Mouse (Mus musculus): ENCODE data around the gene Scaf1. TPM values are rescaled to one million over a fixed set of nuclear protein-coding genes. Genes with fewer than 3 reads are reported as not detected.

The Scaf1 gene
- total and polyA plus RNA-seq, 2 experiments from 2014 or later = 45.6 to 77.7 TPM

DNA sequence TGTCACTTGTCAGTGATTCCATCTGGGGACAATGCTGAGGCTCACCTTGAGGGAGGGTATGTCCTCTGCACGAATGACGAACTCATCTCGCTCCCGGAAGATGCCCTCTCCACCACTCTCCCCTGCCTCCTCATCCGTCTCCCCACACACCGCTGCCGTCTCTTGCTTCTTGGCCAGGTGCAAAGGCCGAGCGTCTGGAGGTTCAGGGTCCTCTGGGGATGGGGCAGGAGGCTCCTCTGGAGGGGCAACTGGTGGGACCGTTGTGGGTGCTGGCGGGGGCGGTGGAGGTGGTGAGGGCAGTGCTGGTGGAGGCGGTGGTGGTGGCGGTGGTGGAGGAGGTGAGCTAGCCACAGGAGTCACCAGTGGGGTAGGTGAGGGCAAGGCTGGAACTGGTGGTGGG lies 27.1 kb upstream of the Scaf1 start:
- Histone ChIP-seq H3K9me3 (ENCODE audit: low read length) (no peaks in the 10 kb centered on the region), H3K27me3 (ENCODE audit: insufficient read depth, low read length) (no peaks in the 10 kb centered on the region), H3K4me1 (ENCODE audit: insufficient read depth, low read length) (no peaks in the 10 kb centered on the region), H3K4me3 (ENCODE audit: low read length) (no peak overlapping the region), H3K4me2 (ENCODE audit: low read depth, low read length) (no peak overlapping the region), H3K36me3 (ENCODE audit: insufficient read depth, low read length) (peaks cover 82% of the 10 kb centered on the region), H3K27ac (no peak overlapping the region), H3K9ac (replicated peaks; ENCODE audit: low read length) (no peak overlapping the region)
- ATAC-seq (no peak), DNase-seq (ENCODE audit: low spot score) (no peak)
- 96% methylated on average over 13 of the region's 14 CpGs for WGBS
- TF ChIP-seq CTCF (IDR thresholded peaks at IDR 0.05; ENCODE audit: low read depth) = no peak

- no peak for TF ChIP-seq CTCF (IDR thresholded peaks at IDR 0.05; ENCODE audit: low read depth)
- no peaks in the 10 kb centered on the region for H3K27me3 ChIP-seq (ENCODE audit: insufficient read depth, low read length)
- peaks cover 70% of the 10 kb centered on the region for H3K36me3 ChIP-seq (ENCODE audit: insufficient read depth, low read length)
- no peak overlapping the region for H3K27ac ChIP-seq
- no peaks in the 10 kb centered on the region for H3K4me1 ChIP-seq (ENCODE audit: insufficient read depth, low read length)
- 94% methylated on average over 9 of the region's 9 CpGs for WGBS
- no peak overlapping the region for H3K4me2 ChIP-seq (ENCODE audit: low read depth, low read length)
- no peak overlapping the region for H3K4me3 ChIP-seq (ENCODE audit: low read length)
- no peak overlapping the region for H3K9ac ChIP-seq (replicated peaks; ENCODE audit: low read length)
- ATAC-seq = no peak
- DNase-seq (ENCODE audit: low spot score) = no peak
- no peaks in the 10 kb centered on the region for H3K9me3 ChIP-seq (ENCODE audit: low read length)
Observed at GRCm38 (mm10) chr7:45040851-45041250, 24.7 kb upstream of the Scaf1 start.

GRCm38 (mm10) chr7:45038411-45038810 lies 22.2 kb upstream of the Scaf1 start:
- ATAC-seq (no peak), DNase-seq (ENCODE audit: low spot score) (no peak)
- Histone ChIP-seq H3K4me3 (ENCODE audit: low read length) (no peak overlapping the region), H3K27me3 (ENCODE audit: insufficient read depth, low read length) (no peaks in the 10 kb centered on the region), H3K36me3 (ENCODE audit: insufficient read depth, low read length) (peaks cover 78% of the 10 kb centered on the region), H3K27ac (no peak overlapping the region), H3K4me1 (ENCODE audit: insufficient read depth, low read length) (no peaks in the 10 kb centered on the region), H3K9me3 (ENCODE audit: low read length) (no peaks in the 10 kb centered on the region), H3K9ac (replicated peaks; ENCODE audit: low read length) (no peak overlapping the region), H3K4me2 (ENCODE audit: low read depth, low read length) (no peak overlapping the region)
- TF ChIP-seq CTCF (IDR thresholded peaks at IDR 0.05; ENCODE audit: low read depth) = no peak
- 95% methylated on average over 9 of the region's 9 CpGs for WGBS

- Histone ChIP-seq H3K4me3 (ENCODE audit: low read length) (no peak overlapping the region), H3K9me3 (ENCODE audit: low read length) (no peaks in the 10 kb centered on the region), H3K4me2 (ENCODE audit: low read depth, low read length) (no peak overlapping the region), H3K4me1 (ENCODE audit: insufficient read depth, low read length) (no peaks in the 10 kb centered on the region), H3K9ac (replicated peaks; ENCODE audit: low read length) (no peak overlapping the region), H3K27me3 (ENCODE audit: insufficient read depth, low read length) (no peaks in the 10 kb centered on the region), H3K27ac (no peak overlapping the region), H3K36me3 (ENCODE audit: insufficient read depth, low read length) (peaks cover 78% of the 10 kb centered on the region)
- peak; percentile 47 for DNase-seq (ENCODE audit: low spot score)
- ATAC-seq = peak; percentile 77
- TF ChIP-seq CTCF (IDR thresholded peaks at IDR 0.05; ENCODE audit: low read depth) = peak; percentile 80
- WGBS = 64% methylated on average over 7 of the region's 7 CpGs
Observed at GRCm38 (mm10) chr7:45037720-45038361, 21.7 kb upstream of the Scaf1 start.

DNA sequence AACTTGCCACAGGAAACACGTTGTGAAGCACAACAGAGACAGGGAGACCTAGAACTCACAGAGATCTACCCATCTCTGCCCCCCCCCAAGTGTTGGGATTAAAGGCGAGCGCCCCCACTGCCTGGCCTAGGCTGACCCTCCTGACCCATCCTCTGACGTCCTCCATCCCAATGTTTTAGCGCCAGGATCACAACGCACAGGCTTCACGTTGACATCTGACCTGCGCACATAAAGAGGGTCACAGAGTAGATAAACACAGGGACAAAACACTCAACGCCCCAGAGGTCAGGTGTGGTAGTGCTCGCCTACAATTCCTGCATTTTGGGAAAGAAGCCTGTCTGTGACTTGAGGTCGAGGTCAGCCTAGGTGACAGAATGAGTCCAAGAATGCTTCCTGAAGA lies 20.5 kb upstream of the Scaf1 start:
- DNase-seq (ENCODE audit: low spot score) = no peak
- Histone ChIP-seq H3K4me1 (ENCODE audit: insufficient read depth, low read length) (no peaks in the 10 kb centered on the region), H3K27me3 (ENCODE audit: insufficient read depth, low read length) (no peaks in the 10 kb centered on the region), H3K27ac (no peak overlapping the region), H3K4me2 (ENCODE audit: low read depth, low read length) (no peak overlapping the region), H3K4me3 (ENCODE audit: low read length) (no peak overlapping the region), H3K36me3 (ENCODE audit: insufficient read depth, low read length) (peaks cover 77% of the 10 kb centered on the region), H3K9me3 (ENCODE audit: low read length) (no peaks in the 10 kb centered on the region), H3K9ac (replicated peaks; ENCODE audit: low read length) (no peak overlapping the region)
- no peak for ATAC-seq
- no peak for TF ChIP-seq CTCF (IDR thresholded peaks at IDR 0.05; ENCODE audit: low read depth)
- 90% methylated on average over 11 of the region's 11 CpGs for WGBS

DNA sequence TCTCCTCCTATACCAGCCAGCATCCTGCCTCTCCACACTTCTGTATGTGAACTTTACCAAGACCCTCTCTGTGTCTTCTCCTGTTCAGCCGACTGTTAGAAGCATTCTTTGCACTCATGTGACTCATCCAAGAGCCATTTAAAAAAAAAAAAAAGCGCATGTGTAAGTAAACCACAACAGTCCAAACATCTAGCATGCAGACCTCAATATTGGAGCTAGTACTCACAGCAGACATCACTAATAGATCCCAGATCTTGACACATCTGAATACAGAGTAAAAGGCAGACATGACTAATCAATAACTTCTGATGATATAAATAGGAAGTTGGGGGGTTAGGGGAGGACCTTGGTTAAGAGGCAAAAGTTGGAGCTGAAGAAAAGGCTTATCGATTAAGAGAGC lies 19.5 kb upstream of the Scaf1 start:
- no peaks in the 10 kb centered on the region for H3K4me1 ChIP-seq (ENCODE audit: insufficient read depth, low read length)
- peaks cover 76% of the 10 kb centered on the region for H3K36me3 ChIP-seq (ENCODE audit: insufficient read depth, low read length)
- 93% methylated on average over 3 of the region's 3 CpGs for WGBS
- no peak for DNase-seq (ENCODE audit: low spot score)
- no peak overlapping the region for H3K4me3 ChIP-seq (ENCODE audit: low read length)
- H3K9me3 ChIP-seq (ENCODE audit: low read length) = no peaks in the 10 kb centered on the region
- no peak overlapping the region for H3K27ac ChIP-seq
- H3K4me2 ChIP-seq (ENCODE audit: low read depth, low read length) = no peak overlapping the region
- H3K9ac ChIP-seq (replicated peaks; ENCODE audit: low read length) = no peak overlapping the region
- no peak for TF ChIP-seq CTCF (IDR thresholded peaks at IDR 0.05; ENCODE audit: low read depth)
- ATAC-seq = no peak
- no peaks in the 10 kb centered on the region for H3K27me3 ChIP-seq (ENCODE audit: insufficient read depth, low read length)

GRCm38 (mm10) chr7:45033722-45034359 lies 17.7 kb upstream of the Scaf1 start:
- WGBS = 92% methylated on average over 19 of the region's 19 CpGs
- no peak for TF ChIP-seq CTCF (IDR thresholded peaks at IDR 0.05; ENCODE audit: low read depth)
- H3K27ac ChIP-seq = no peak overlapping the region
- H3K4me1 ChIP-seq (ENCODE audit: insufficient read depth, low read length) = no peaks in the 10 kb centered on the region
- H3K36me3 ChIP-seq (ENCODE audit: insufficient read depth, low read length) = peaks cover 79% of the 10 kb centered on the region
- no peak overlapping the region for H3K9ac ChIP-seq (replicated peaks; ENCODE audit: low read length)
- ATAC-seq = no peak
- no peak overlapping the region for H3K4me2 ChIP-seq (ENCODE audit: low read depth, low read length)
- H3K4me3 ChIP-seq (ENCODE audit: low read length) = no peak overlapping the region
- H3K27me3 ChIP-seq (ENCODE audit: insufficient read depth, low read length) = no peaks in the 10 kb centered on the region
- no peak for DNase-seq (ENCODE audit: low spot score)
- H3K9me3 ChIP-seq (ENCODE audit: low read length) = no peaks in the 10 kb centered on the region
